Mouse (Mus musculus) forebrain, embryonic 15.5 days (tissue): ENCODE results near the gene Rdh16. TPM values are rescaled to one million over a fixed set of nuclear protein-coding genes. Genes with fewer than 3 reads are reported as not detected.
"Not testable (repeated sequence)": the region's sequence is repeated elsewhere in the genome, so short reads cannot be mapped to it uniquely, and the experiment has no call there.

Experiments
- ATAC-seq: fragments of 200-750 bp; cut with Nextera tagmentation; replicated peaks from 2 replicates; pipeline ENCODE4 v1.8.0; 2017; ENCODE audit warnings: mild to moderate bottlenecking, moderate TSS enrichment, moderate library complexity
- H3K27ac ChIP-seq: fragments of 300-500 bp; sonication (generic); replicated peaks from 2 replicates; pipeline ENCODE4 v1.5.1; 2015; ENCODE audit warnings: mild to moderate bottlenecking, inconsistent platforms
- H3K27me3 ChIP-seq: fragments of 300-500 bp; sonication (generic); 2 replicates; pipeline ENCODE4 v1.6.1; 2015; ENCODE audit warnings: inconsistent platforms
- H3K36me3 ChIP-seq: fragments of 300-500 bp; sonication (generic); 2 replicates; pipeline ENCODE4 v1.6.1; 2015; ENCODE audit warnings: mild to moderate bottlenecking, inconsistent platforms
- H3K4me1 ChIP-seq: fragments of 300-500 bp; sonication (generic); 2 replicates; pipeline ENCODE4 v1.6.1; 2015; ENCODE audit warnings: inconsistent platforms
- H3K4me2 ChIP-seq: fragments of 300-500 bp; sonication (generic); replicated peaks from 2 replicates; pipeline ENCODE4 v1.6.1; 2015; ENCODE audit warnings: mild to moderate bottlenecking, inconsistent platforms
- H3K4me3 ChIP-seq: fragments of 300-500 bp; sonication (generic); 2 replicates; pipeline ENCODE4 v1.5.1; 2015; ENCODE audit warnings: mild to moderate bottlenecking, inconsistent platforms
- H3K9ac ChIP-seq: fragments of 300-500 bp; sonication (generic); replicated peaks from 2 replicates; pipeline ENCODE4 v1.6.1; 2015; ENCODE audit warnings: mild to moderate bottlenecking, inconsistent platforms
- H3K9me3 ChIP-seq: fragments of 300-500 bp; sonication (generic); 2 replicates; pipeline ENCODE4 v1.6.1; 2016; ENCODE audit warnings: inconsistent platforms
- WGBS: fragments of 180-500 bp; shearing (Covaris S2); methylation state at CpG from one replicate; pipeline ENCODE4 v1.1.7; 2015; ENCODE audit warnings: mixed read lengths; 5-methylcytosine and 5-hydroxymethylcytosine counted together
- polyA plus RNA-seq: library from polyadenylated mRNA; unstranded; fragments of >200 nt; fragmentation: Nextera tagmentation; extraction: Ambion mirVana; gene quantifications from 2 replicates; pipeline ENCODE4 v1.2.1, GENCODE M21; 2015

Gene Rdh16
- polyA plus RNA-seq, 1 experiment from 2014 or later: not detected

- Histone ChIP-seq H3K36me3 (no peaks in the 10 kb centered on the region), H3K4me1 (no peaks in the 10 kb centered on the region), H3K9ac (no peak overlapping the region), H3K9me3 (no peaks in the 10 kb centered on the region), H3K4me3 (no peak overlapping the region), H3K27ac (no peak overlapping the region), H3K27me3 (no peaks in the 10 kb centered on the region), H3K4me2 (no peak overlapping the region)
- WGBS: 89% methylated on average over 2 of the region's 2 CpGs
- ATAC-seq: no peak
Measured at GRCm38 (mm10) chr10:127838539-127838938, 37.6 kb downstream of the Rdh16 start.

- Histone ChIP-seq H3K9me3 (no peaks in the 10 kb centered on the region), H3K27ac (no peak overlapping the region), H3K9ac (no peak overlapping the region), H3K36me3 (no peaks in the 10 kb centered on the region), H3K4me1 (no peaks in the 10 kb centered on the region), H3K27me3 (no peaks in the 10 kb centered on the region), H3K4me2 (no peak overlapping the region), H3K4me3 (no peak overlapping the region)
- no peak for ATAC-seq
- 68% methylated on average over 2 of the region's 2 CpGs for WGBS
Measured at GRCm38 (mm10) chr10:127840776-127841175, 39.8 kb downstream of the Rdh16 start.

DNA sequence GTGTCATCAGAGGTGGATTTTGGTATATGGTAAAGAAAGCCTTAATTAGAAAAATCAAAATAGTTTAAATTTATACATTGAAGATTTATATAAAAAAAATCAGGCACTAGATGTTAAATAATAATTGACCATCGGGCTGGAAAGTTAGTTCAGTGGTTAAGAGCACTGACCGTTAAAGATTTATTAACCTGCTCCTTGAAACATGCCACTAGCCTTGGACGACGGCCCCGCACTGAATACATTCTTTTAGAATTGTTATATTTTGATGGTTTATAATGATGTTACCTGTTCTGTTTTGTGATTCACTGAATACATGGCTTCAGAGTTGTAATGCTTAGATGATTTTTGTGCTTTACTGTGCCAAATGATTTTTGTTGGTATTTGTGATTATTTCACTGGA lies 45.0 kb downstream of the Rdh16 start:
- H3K36me3 ChIP-seq, H3K9ac ChIP-seq, H3K9me3 ChIP-seq, H3K4me3 ChIP-seq, H3K27ac ChIP-seq, ATAC-seq, H3K27me3 ChIP-seq, H3K4me1 ChIP-seq, H3K4me2 ChIP-seq: not testable (repeated sequence)
- WGBS: 89% methylated on average over 5 of the region's 5 CpGs

DNA sequence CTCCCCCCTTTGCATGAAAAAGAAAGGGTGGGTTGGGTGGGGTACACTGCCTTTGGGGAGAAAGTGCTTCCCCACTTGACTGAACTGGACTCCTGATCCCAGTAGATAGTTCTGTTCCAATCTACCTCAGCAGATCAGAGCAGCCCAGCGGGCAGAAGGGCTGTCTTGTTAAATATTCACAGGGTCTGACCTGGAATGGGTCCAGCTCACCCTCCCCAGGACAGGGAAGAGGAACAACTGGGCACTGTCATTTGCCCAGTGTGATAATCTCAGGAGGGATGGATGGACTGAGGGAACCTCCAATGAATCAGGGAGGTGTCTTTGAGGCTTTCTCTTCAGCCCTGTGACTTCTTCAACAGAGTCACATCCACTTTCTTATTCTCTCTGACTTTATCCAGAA lies 47.1 kb downstream of the Rdh16 start:
- H3K36me3 ChIP-seq: no peaks in the 10 kb centered on the region
- H3K27me3 ChIP-seq: no peaks in the 10 kb centered on the region
- H3K4me3 ChIP-seq: no peak overlapping the region
- 81% methylated on average over 1 of the region's 1 CpGs for WGBS
- H3K4me1 ChIP-seq: no peaks in the 10 kb centered on the region
- no peak overlapping the region for H3K9ac ChIP-seq
- H3K4me2 ChIP-seq: no peak overlapping the region
- ATAC-seq: no peak
- H3K9me3 ChIP-seq: no peaks in the 10 kb centered on the region
- no peak overlapping the region for H3K27ac ChIP-seq

DNA sequence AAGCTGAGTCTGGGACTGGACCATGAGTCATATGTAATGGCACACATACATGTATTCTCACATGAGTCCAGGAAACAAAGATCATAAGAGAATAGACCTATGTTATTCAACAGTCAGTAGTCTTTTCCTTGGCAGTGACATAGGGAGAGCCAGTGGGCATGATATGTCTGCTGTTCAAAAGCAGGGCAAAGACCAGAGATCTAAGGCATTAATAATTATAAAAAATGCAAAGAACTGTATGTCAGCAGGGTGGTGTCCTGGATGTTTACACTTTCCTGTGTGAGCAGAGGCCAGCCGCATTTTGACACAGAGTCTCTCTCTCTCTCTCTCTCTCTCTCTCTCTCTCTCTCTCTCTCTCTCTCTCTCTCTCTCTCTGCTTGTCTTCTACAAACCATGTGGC lies 48.7 kb downstream of the Rdh16 start, which contains the start of gene Rdh19:
Gene Rdh19 (plus strand): TSS at position 301 of the 400 bp plus-strand sequence.
- no peaks in the 10 kb centered on the region for H3K4me1 ChIP-seq
- no peaks in the 10 kb centered on the region for H3K36me3 ChIP-seq
- no peak within 1 kb of the TSS for H3K4me2 ChIP-seq
- H3K27me3 ChIP-seq: no peaks in the 10 kb centered on the region
- H3K9me3 ChIP-seq: no peaks in the 10 kb centered on the region
- H3K27ac ChIP-seq: no peak within 1 kb of the TSS
- H3K4me3 ChIP-seq: no peak within 1 kb of the TSS
- no peak within 1 kb of the TSS for H3K9ac ChIP-seq
- no peak for ATAC-seq
- 92% methylated on average over 1 of the region's 1 CpGs for WGBS

- Histone ChIP-seq H3K4me1 (no peaks in the 10 kb centered on the region), H3K27me3 (no peaks in the 10 kb centered on the region), H3K9ac (no peak overlapping the region), H3K4me3 (no peak overlapping the region), H3K4me2 (no peak overlapping the region), H3K9me3 (no peaks in the 10 kb centered on the region), H3K36me3 (no peaks in the 10 kb centered on the region), H3K27ac (no peak overlapping the region)
- ATAC-seq: no peak
Measured at GRCm38 (mm10) chr10:127856376-127856775, 55.4 kb downstream of the Rdh16 start.

DNA sequence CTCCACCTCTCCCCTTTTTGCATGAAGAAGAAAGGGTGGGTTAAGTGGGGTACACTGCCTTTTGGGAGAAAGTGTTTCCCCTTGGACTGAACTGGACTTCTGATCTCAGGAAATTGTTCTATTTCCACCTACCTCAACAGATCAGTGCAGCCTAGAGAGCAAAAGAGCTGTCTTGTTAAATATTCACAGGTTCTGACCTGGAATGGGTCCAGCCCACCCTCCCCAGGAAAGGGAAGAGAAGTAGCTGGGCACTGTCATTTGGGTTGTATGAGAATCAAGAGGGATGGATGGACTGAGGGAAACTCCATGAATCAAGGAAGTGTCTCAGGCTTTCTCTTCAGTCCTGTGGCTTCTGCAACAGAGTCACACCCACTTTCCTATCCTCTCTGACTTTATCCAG lies 64.0 kb downstream of the Rdh16 start:
- Histone ChIP-seq H3K27ac (no peak overlapping the region), H3K9ac (no peak overlapping the region), H3K9me3 (no peaks in the 10 kb centered on the region), H3K27me3 (no peaks in the 10 kb centered on the region), H3K36me3 (no peaks in the 10 kb centered on the region), H3K4me3 (no peak overlapping the region), H3K4me1 (no peaks in the 10 kb centered on the region), H3K4me2 (no peak overlapping the region)
- no peak for ATAC-seq

DNA sequence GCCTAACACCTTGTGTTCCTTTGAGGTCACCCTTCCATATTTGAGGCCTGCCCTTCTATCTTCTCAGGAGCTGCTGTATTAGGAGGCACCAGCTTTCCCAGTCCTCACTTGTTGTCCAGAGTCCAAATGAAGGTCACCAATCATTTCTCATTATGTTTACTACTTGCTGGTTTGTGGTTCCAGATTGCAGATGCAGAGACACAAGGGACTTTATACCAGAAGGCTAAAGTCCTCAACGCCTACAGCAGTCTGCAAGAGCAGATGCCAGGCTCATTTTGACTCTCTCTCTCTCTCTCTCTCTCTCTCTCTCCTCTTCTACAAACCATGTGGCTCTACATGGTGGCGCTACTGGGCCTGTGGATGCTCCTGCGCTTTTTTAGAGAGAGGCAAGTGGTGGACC lies 65.3 kb downstream of the Rdh16 start, which contains the start of gene Rdh16f2:
Gene Rdh16f2 (plus strand): TSS at position 243 of the 400 bp plus-strand sequence.
- H3K4me3 ChIP-seq: no peak within 1 kb of the TSS
- ATAC-seq: no peak
- H3K4me1 ChIP-seq: no peaks in the 10 kb centered on the region
- H3K9me3 ChIP-seq: no peaks in the 10 kb centered on the region
- H3K9ac ChIP-seq: no peak within 1 kb of the TSS
- no peaks in the 10 kb centered on the region for H3K36me3 ChIP-seq
- no peaks in the 10 kb centered on the region for H3K27me3 ChIP-seq
- WGBS: 78% methylated on average over 3 of the region's 3 CpGs
- H3K4me2 ChIP-seq: no peak within 1 kb of the TSS
- H3K27ac ChIP-seq: no peak within 1 kb of the TSS

DNA sequence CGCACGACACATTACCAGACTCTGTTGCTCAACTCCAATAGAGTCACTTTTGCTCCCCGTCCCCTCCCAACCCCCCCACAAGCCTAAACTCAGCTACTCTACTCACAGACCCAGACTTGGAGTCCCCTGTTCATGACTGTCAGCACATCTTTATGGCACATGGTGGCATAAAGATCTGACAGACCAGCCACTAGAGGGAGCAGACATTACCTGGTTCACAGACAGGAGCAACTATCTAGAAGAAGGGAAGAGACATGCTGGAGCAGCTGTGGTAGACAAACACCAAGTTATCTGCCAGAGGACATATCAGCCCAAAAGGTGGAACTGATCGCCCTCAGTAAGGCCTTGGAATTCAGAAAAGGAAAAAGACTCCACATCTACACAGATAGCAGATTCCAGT lies 71.5 kb downstream of the Rdh16 start:
- 79% methylated on average over 4 of the region's 4 CpGs for WGBS
- H3K9me3 ChIP-seq: no peaks in the 10 kb centered on the region
- H3K9ac ChIP-seq: no peak overlapping the region
- no peak for ATAC-seq
- no peak overlapping the region for H3K4me2 ChIP-seq
- no peaks in the 10 kb centered on the region for H3K36me3 ChIP-seq
- no peak overlapping the region for H3K27ac ChIP-seq
- no peak overlapping the region for H3K4me3 ChIP-seq
- no peaks in the 10 kb centered on the region for H3K27me3 ChIP-seq
- H3K4me1 ChIP-seq: no peaks in the 10 kb centered on the region

- no peaks in the 10 kb centered on the region for H3K4me1 ChIP-seq
- 61% methylated on average over 2 of the region's 2 CpGs for WGBS
- H3K9me3 ChIP-seq: no peaks in the 10 kb centered on the region
- no peaks in the 10 kb centered on the region for H3K27me3 ChIP-seq
- no peak overlapping the region for H3K27ac ChIP-seq
- no peaks in the 10 kb centered on the region for H3K36me3 ChIP-seq
- H3K9ac ChIP-seq: no peak overlapping the region
- no peak overlapping the region for H3K4me2 ChIP-seq
- ATAC-seq: no peak
- no peak overlapping the region for H3K4me3 ChIP-seq
Measured at GRCm38 (mm10) chr10:127877681-127878080, 76.7 kb downstream of the Rdh16 start.

DNA sequence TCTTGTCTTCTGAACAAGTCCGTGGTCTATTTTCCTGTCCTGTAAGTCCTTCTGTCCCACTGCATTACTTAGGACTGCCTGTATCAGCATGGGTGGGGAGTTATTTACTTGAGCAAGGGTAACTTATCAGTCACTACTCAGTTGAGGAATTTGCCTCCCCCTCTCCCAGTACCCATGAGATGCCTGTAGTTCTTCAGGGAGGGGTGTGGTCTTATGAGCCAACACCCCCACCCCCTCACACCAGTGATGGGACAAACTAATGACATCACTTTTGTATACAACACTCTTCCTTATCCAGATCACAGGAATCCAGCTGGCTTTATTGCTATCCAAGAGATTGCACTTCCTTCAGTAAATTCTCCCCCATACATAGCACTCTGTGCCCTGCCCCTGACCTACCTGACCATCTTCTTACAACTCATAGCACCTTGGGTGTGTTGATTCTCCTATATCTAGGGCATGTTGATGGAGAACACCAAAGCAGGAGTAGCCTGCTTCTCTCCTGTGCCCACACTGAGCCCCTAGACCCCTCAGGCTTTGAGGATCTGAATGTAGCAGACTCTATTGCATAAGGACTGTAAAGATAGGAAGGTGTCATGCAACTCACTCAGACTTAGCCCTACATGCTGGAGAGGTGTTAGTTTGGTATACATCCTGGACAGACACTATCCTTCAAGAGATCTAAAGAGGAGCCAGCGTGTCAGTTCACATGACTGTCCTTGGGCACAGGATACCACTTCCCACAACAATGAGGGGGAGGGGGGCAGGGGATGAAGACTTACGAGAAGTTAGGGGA lies 77.5 kb downstream of the Rdh16 start:
- Histone ChIP-seq H3K4me2 (no peak overlapping the region), H3K9me3 (no peaks in the 10 kb centered on the region), H3K27ac (no peak overlapping the region), H3K4me3 (no peak overlapping the region), H3K4me1 (no peaks in the 10 kb centered on the region), H3K27me3 (no peaks in the 10 kb centered on the region), H3K36me3 (no peaks in the 10 kb centered on the region), H3K9ac (no peak overlapping the region)
- ATAC-seq: no peak
- 73% methylated on average over 3 of the region's 3 CpGs for WGBS

- ATAC-seq: no peak
- no peak overlapping the region for H3K4me3 ChIP-seq
- 87% methylated on average over 3 of the region's 3 CpGs for WGBS
Measured at GRCm38 (mm10) chr10:127879155-127879688, 78.3 kb downstream of the Rdh16 start.

GRCm38 (mm10) chr10:127881041-127881440 lies 80.1 kb downstream of the Rdh16 start:
- no peak for ATAC-seq
- WGBS: 69% methylated on average over 4 of the region's 4 CpGs

More at GRCm38 (mm10) chr10:127879155-127879688, 78.3 kb downstream of the Rdh16 start:
- Histone ChIP-seq H3K4me1 (no peaks in the 10 kb centered on the region), H3K9me3 (no peaks in the 10 kb centered on the region), H3K27ac (no peak overlapping the region), H3K36me3 (no peaks in the 10 kb centered on the region), H3K9ac (no peak overlapping the region), H3K27me3 (no peaks in the 10 kb centered on the region), H3K4me2 (no peak overlapping the region)

More at GRCm38 (mm10) chr10:127881041-127881440, 80.1 kb downstream of the Rdh16 start:
- no peaks in the 10 kb centered on the region for H3K27me3 ChIP-seq
- no peak overlapping the region for H3K27ac ChIP-seq
- no peaks in the 10 kb centered on the region for H3K4me1 ChIP-seq
- H3K4me2 ChIP-seq: no peak overlapping the region
- no peak overlapping the region for H3K4me3 ChIP-seq
- no peaks in the 10 kb centered on the region for H3K9me3 ChIP-seq
- H3K36me3 ChIP-seq: no peaks in the 10 kb centered on the region
- no peak overlapping the region for H3K9ac ChIP-seq
